Mouse (Mus musculus) frontal cortex, postnatal 25 days (tissue): Measurements from ENCODE around the gene Il4.

Experiments used
- DNase-seq, 2 experiments: peaks; one replicate each; pipeline ENCODE4 v3.0.0; 2022; ENCODE audit warnings: low spot score in 2 of 2

Gene Il4

DNA sequence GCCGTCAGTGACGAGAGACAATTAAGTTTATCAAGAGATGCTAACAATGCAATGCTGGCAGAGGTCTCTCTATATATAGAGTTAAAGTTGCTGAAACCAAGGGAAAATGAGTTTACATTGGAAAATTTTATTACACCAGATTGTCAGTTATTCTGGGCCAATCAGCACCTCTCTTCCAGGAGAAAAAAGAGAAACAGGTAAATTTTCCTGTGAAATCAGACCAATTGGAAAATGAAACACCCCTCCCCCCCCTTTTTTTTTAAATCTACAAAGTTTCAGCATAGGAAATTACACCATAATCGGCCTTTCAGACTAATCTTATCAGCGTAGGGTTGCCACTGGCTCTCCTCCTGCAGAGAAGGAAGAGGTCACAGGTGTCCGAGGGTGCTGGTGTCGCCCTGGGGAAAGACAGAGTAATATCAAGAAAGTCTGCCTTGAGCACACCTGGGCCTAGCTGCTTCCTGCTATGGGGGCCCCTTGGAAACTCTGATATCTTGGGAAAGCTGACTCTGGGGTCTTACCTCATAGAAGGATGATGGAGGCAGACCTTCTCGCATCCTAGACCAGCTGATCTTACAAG, at the start of gene Il4:
TSS of gene Il4 (minus strand) at position 51 of the 580 bp plus-strand sequence.
- no peak for DNase-seq

DNA sequence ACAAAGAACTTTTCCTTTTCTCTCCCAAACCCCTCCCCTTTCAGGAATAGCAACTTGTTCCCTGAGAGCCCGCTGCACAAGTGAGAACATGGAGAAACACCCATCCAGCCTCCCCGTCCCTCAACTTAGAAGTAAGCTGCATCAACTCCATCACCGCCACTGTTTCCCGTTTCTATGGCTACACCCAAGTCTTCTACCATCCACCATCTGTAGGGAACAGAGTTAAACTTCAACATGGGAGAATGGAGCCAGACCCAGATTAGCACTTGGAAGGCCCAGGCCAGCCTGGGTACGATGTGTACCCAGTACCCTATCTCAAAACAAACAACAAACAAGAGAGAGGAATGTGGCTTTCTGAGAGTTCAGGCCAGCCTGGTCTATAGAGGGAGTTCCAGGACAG, 45.6 kb upstream of the Il4 start:
- DNase-seq, result no peak

DNA sequence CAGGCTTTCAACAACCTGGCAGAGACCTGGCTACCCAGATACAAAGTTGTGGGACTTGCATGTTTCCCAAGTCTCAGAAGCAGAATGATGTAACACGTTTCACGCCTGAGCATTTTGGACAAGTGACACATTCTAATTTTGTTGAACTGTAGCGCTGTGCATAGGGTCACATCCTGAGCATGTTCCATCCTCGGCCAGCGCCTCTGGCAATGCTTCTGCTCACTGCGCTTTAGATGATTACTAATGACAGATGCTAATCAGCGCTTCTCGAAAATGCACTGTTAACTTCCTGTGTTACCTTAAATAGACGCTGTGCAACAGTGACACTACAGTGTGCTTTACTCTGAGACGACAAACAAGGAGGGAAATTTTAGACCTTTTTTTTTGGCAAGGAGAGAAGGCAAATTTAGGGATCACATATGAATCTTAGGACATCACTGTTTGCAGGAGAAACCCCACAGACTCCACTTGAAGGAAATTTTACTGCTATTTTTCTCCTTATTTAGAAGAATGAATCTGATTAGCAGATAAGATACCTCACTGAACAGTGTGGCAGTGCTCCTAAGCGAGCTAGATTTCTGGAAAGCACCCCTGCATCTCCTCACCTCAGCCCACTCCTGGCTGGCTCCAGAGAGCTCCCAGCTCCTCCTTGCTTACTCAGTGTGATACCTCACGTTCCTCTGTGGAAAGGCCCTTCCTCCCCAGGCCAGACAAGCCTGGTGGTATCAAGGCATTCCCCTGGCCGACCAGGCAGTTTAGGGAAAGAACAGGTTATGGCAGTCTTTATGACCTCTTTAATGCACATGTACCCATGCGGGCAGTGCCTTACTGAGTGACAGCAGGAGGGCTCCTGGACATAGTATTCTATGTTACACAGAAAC, 44.6 kb upstream of the Il4 start:
- DNase-seq, result peak; percentile 13 to 18

DNA sequence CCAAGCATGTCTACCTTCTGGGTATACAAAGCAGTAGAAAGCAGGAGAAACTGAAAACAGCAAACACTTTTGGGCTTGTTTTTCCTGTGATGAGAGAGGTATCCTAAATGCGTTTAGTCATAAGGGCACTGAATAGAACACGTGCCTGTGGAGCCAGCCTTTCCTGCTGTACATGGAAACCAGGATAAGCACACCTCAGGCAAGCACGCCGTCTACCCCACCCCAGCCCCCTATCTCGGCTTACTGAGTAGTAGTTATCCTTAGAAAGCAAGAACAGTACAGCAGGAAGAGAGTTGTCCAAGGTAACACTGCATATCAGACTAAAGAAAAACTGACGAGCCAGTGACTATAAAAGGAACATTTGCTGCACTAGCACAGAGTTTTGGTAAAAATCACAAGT, 39.4 kb upstream of the Il4 start:
- DNase-seq, result no peak

DNA sequence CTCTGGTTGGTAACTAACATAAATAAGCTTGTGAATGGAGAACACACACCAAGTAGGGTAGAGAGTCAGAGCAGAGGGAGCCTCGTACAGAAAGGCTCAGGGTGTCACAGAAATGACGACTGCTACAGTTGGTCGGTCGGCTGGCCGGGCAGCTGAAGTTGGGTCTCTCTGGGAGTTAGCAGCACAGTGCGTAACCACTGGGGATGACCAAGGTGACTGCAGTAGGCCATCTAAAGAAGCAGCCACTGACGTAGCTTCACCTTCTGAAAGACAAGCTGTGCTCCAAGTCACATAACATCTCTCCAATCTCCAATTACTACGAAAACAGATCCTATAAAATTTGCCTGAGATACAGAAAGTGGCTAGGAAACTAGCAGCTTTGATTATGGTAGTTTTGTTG, 38.9 kb upstream of the Il4 start:
- no peak for DNase-seq

DNA sequence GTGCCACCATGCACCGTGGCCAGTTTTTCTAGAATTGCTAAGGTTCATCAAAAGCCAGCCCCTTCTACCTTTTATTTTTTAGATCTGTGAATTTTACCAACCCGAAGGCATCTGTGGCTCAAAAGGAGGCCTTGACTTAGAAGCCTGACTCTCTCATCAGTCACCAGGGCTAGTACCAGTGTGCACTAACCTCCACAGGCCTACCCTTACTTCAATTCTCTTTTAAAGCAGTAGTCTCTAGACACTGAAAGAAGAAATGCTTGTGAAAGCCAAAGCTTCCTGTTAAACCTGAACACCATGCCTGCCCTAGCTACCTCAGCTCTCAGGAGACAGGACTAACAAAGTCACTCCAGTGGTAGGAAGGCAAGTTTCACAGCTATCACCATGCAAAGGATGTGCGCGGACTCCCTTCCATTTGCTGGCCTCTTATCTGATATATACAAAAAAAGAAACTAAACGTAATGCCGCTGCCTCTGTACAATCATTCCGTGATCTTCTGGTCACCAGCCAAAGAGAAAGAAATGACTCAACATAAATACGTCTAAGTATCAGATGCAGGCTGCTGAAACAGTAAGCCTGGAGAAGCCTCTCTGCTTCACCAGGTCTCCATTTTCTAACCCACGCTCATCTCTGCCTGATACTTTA, 38.2 kb upstream of the Il4 start:
- DNase-seq, result no peak

DNA sequence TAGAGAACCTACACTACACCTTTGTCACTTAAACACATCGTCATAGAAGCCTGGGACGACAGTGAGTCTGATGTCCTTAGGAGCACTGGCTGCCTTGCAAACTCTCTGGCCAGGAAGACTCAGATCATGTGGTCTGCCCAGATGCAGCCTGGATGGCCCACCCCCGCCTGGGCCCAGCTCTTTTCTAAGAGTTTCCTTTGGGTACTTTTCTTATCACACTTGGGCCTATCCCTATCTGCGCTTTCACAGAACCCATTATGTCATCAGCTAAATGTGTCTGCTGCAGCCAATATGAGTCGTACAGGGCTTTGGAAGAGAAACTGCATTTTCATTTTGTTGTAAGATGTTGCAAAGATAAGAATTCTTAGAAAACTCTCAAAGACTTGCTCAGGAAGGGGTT, 36.6 kb upstream of the Il4 start:
- DNase-seq, result no peak

DNA sequence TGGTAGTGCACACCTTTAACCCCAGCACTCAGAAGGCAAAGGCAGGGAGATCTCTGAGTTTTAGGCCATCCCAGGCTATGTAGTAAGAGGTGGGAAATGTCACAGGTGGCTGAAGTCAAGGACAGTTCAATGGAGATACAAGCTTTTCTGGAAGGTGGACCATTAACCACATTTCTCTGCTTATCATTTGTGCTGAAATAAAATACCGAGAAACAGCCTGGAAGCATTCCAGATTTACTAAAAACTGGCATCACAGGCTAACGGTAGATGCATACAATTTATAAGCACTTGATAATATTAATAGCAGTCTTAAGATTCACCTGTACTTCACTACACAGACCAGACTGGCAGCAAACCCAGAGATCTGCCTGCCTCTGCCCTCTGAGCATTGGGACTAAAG, 34.0 kb upstream of the Il4 start:
- DNase-seq, result no peak

DNA sequence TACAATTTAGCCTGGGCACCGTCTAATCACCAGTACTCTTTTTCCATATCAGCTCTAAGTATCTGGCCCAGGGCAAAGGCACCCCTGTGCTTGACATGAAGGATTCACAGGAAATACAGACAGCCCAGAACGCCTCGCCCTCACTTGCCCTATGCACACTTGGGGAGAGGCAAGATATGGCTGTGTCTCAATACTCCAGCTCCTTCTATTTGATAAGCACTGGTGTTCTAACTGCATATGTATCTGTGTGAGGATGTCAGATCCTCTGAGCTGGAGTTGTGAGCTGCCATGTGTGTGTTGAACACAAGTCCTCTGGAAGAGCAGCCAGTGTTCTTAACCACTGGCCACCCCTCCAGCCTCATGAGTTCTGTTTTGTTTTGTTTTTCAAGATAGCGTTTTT, 33.0 kb upstream of the Il4 start:
- DNase-seq, result no peak

DNA sequence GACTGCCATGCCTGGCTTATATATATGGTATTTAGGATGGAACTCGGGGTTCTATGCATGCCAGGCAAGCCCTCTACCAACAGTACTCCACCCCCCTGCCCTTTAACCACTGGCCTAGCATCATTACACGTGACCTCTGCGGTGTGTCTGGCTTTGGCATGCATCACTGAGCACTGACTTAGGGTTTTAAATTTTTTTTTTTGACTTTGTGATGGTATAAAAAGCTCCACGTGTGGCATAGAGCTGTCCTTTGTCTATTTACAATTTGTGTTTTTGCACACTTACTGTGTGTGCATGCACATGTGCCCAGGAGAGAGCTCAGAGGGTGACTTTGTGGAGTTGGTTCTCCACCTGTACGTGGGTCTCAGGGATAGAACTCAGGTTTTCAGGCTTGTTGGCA, 25.5 kb upstream of the Il4 start:
- DNase-seq, result no peak

DNA sequence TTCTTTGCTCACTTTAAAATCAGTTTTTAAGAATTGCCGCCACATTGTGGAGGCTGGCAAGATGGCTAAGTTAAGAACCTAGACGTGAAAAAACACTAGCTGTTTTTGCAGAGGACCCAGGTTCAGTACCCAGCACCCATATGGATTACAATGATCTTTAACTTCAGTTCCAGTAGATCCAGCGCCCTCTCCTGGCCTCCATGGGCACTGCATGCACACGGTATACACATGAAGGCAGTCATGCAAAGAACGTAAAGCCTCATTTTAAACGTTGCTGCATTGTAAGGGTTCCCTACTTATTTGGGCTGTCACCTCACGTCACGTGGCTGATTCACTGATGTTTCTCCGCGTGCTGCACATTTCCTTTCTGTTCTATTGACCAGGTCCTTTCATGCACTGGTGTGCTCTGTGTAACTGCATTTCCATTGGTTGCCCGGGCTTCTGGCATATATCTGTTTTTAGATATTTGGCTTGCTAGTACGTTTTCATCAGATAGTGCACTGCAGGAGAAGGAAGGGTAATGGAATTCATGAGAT, 24.3 kb upstream of the Il4 start:
- DNase-seq, result no peak

DNA sequence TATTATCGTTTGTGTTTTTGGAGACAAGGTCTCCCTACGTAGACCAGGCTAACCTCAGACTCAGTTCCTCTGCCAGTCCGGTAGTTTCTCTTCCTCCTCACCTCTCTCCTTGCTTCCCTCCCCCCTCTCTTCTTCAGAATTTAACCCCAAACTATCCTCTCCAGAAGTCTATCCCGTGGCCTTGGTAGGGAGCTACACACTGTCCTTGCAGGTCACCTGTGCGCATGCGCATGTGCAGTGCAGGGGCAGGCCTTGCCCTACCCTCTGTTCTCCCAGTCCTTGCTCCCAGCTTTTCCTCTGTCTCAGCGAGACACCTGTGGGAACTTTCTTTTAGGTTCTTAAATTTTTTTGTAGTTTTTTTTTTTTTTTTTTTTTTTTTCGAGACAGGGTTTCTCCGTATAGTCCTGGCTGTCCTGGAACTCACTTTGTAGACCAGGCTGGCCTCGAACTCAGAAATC, 19.4 kb upstream of the Il4 start:
- no peak for DNase-seq

DNA sequence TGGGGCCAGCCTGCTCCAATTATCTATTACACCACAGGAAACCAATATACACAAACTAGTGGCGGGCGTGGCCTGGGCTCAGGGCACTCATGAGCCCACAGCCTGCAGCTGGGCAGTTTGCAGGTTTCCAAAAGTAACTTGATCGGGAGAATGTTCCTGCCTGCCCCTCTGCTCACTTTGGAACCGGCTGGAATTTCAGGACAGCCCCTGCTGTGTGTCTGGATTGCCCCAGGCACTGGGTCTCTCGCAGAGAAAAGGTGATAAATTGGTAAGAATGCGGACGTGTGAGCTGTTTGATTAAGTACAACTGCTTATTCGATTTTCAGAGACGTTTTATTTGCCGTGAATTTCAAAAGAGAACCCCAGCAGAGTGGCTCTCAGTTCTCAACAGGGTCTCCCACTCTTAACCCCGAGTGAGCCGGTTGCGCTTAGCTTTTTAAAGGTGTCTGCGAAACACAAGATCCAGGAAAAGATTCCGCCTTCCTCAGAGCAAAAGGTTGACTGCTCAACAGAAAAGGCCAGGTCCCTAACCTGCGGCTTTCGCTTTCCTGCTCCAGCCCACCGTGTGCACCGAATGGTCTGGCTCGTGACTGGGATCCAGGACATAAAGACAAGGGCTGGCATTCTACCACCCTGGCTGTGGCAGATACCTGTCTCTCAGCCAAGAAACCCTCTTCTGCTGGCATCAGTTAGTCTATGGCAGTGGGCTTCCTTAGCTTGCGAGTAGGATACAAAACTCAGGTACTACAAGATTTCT, 18.8 kb upstream of the Il4 start:
- DNase-seq, result no peak

DNA sequence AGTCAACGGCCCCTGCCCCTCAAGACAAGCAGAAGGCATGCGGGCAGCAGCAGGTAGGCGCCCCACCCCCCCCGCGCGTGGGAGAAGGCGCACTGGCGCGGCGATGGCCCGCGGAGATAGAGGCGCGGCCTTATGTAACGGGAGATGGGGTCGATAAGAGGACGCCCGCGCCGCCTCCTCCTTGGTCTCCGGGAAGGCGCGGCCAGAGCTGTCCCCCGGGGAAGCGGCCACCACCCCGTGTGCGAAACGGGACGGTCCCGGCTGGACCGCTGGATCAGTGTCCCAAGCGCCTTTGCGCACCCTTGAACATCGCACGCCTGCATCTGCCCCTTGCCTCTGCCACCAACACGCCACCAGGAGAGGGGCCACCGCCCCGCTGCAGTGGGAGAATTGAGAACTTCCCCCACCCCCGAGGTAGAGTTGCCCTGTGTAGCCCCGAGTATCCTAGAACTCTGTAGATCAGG, 17.7 kb upstream of the Il4 start:
- DNase-seq, result no peak

DNA sequence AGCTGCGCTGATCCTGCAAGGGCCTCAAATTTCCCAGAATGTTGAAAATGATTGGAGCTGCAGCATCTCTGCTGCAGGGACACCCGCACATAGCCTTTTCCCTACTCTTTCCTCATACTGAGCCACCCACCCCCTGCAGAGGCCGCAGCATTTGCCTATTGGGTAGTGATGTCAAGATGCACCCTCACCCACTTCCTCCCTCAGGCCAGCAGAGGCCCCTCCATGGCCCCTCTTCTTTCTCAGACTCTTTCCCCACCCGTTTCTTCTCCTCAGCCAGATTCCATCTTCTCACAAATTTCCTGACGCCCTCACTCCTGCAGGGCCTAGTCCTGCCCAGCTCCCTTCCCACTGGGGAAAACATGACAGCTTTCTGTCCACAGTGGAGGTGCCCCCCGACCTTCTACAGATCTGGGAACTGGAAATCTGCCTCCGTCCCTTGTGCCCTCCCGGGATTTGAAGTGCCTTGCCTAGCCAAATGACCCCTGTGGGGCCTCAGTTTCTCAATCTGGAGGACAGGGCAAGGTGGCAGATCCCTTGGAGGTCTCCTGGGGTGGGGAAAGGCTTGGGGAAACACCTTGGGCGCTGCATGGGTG, 17.2 kb upstream of the Il4 start:
- DNase-seq, result no peak

DNA sequence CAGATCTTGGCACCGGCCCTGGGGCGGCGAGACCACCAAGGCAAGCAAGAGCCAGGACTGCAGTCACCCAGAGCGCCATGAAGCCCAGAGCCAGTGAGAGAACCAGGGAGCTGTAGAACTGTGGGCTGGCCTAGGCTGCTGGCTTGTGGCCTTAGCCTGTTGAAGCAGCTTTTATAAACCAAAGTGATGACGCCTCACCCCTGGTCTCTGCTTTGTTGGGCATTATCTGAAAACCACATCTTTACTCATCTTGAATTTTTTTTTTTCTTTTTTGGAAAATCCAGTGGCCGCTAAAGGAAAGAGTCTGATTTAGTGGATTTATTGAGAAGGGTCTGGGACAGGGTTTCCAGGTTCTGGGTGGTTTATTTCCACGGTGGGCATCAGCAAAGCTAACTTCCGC, 16.1 kb upstream of the Il4 start, which contains the start of gene Il13:
TSS of gene Il13 (minus strand) at position 147 of the 400 bp plus-strand sequence.
- no peak for DNase-seq

DNA sequence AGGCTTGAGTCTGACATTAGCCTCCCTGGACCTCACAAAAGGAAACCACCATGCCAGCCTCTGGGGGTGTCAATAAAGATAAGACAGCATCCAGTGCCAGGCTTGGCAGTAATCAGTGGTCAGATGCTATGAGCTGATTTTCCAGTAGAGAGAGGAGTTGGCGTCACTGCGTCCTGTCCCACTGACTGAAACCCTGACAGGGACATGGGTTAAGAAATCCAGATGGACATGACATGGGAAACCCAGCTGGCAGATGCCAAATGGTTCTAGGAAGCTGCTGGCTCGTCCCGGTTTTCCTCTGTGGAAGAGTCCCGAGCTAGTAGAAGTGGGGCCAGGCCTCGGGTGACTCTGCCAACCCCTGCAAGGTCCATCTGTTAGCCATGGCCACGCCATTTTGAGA, 15.2 kb upstream of the Il4 start:
- DNase-seq, result no peak

DNA sequence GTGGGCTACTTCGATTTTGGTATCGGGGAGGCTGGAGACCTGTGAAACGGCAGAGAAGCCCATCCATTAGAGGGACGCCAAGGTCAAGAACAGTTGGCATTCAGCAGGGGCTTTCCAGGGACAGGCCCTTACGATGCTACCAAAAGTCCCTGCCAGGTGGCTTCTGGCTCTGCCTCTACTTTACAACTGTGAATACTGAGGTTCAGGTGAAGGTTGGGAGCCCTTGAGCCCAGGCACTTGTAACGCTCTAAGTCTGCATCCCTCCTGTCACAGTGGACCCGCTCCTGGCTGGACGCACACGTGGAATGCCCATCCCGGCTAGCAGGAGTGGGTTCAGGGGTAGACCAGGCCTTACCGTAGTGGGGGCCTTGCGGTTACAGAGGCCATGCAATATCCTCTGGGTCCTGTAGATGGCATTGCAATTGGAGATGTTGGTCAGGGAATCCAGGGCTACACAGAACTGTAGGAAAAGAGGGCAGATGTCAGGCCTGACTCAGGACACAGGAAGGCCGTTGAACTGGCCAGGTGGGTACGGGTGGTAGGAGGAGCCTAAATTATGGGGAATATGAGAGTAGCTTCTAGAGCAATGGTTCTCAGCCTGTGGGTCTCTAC, 13.8 kb upstream of the Il4 start:
- no peak for DNase-seq

DNA sequence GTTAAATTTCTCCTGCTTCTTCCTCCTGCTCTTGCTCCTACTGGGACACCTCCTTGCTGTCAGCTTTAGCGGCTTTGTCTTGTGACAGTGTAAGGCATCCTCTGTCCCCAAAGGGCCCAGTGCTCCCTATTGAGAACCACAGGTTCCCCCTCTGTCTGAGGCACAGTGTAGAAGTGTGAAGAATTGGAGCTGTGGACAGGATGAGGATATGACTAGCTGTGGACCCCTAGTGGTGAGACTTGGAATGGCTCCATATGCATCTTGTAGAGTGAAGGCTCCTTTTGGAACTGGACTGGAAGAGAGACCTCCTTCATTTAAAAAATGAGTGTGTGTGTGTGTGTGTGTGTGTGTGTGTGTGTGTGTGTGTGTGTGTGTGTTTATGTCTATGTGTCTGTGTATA, 9.4 kb upstream of the Il4 start:
- DNase-seq, result peak; percentile 59 to 80

DNA sequence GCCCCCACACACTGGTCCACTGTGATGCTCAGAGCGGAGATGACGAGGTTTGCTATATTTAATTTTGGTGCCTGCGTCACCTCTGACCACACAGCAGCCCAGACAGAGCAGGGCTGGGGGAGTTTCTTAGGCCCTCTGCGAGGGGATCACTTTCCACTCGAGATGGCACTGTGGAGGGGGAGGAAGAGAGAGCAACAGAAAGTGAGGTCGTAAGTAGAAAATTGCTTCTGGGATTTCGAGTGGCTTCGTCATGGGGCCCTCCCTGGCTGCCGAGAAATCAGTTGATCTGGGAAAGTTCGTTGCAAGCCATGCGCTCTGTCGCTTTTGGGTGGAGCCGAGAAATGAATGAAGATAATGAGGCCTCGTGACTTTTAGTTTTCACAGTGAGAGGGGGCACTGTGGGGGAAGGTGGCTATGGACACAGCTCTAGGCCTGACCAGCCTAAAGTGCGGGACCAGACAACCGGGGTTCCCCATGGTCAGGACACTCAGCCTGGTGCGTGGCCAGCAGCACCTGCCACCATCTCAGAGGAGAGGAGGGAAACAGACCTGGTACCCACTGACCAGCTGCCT, 8.4 kb upstream of the Il4 start:
- no peak for DNase-seq

DNA sequence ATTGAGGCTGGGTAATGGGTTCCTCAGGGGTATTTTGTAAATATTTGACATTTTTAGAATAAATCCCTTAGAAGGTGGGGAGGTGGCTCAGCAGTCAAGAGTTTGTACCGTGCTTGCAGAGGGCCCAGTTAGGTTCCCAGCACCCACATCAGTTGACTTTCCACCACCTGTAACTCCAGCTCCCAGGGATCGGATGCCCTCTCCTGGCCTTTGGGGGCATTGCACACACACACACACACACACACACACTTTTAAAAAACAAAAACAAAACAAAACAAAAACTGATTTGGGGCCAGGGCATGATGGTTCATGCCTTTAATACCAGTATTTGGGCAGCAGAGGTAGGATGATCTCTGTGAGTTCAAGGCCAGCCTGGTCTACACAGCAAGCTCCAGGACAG, 5.7 kb upstream of the Il4 start:
- DNase-seq, result no peak
